ENCODE assay signal across 22 mouse cellular contexts in the genomic region with DNA sequence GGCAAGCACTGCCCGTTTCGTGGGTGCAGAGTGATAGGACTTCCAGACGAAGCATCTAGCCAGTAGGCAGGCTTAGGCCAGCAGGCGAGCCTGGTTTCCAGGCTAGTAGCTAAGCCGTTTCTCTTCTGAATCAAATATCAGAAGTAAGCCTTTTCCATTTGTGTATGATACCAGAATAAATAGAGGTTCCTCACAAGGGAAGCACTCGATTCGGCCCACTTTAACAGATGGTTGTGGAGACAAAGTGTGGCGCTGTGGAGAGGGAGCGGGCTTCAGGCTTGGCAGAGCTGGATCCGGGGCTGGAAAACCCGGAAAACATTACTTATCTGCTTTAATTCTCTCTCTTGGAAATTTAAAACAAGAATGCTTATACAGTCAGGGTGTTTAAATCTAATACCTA. TPM values are rescaled to one million over a fixed set of nuclear protein-coding genes. Genes with fewer than 3 reads are reported as not detected.
DNase-seq lines count a peak whose midpoint lies in the region; ATAC-seq and TF ChIP-seq lines count a peak whose summit lies in the region.
"Had no signal": no experiment of that assay in that cellular context is flagged by ENCODE, and none has a peak within 500 bp of the region (broad histone marks: within the 10 kb centered on the region; RNA-seq: fewer than 3 reads in every experiment).

No protein-coding gene starts in this region.

- H3K4me1 ChIP-seq in intestine, postnatal 0 days (replicated peaks; ENCODE audit: control insufficient read depth, insufficient read depth, low read length), result no peaks in the 10 kb centered on the region
- no peaks in the 10 kb centered on the region for H3K4me1 ChIP-seq in liver, embryonic 12.5 days
- H3K4me1 ChIP-seq in lung, postnatal 0 days (ENCODE audit: insufficient read depth, low read depth, low read length), result no peaks in the 10 kb centered on the region

- TF ChIP-seq CTCF in intestine, postnatal 0 days (IDR thresholded peaks at IDR 0.05; ENCODE audit: low read depth), result no peak
- no peak for TF ChIP-seq CTCF in lung, postnatal 0 days (IDR thresholded peaks at IDR 0.05)

- H3K9me3 ChIP-seq in intestine, postnatal 0 days (ENCODE audit: control insufficient read depth), result no peaks in the 10 kb centered on the region
- no peaks in the 10 kb centered on the region for H3K9me3 ChIP-seq in liver, embryonic 12.5 days (replicated peaks)
- H3K9me3 ChIP-seq in lung, postnatal 0 days (ENCODE audit: low read length), result no peaks in the 10 kb centered on the region
- H3K9me3 ChIP-seq: embryonic facial prominence, embryonic 13.5 days; G1E; neural tube, embryonic 12.5 days had no signal

- WGBS in intestine, postnatal 0 days, result 83% methylated on average over 11 of the region's 11 CpGs
- 72% methylated on average over 11 of the region's 11 CpGs for WGBS in liver, embryonic 12.5 days (ENCODE audit: insufficient replicate concordance)
- WGBS in lung, postnatal 0 days, result 75% methylated on average over 11 of the region's 11 CpGs

- H3K4me3 ChIP-seq in intestine, postnatal 0 days (ENCODE audit: low read depth, low read length), result no peak overlapping the region
- no peak overlapping the region for H3K4me3 ChIP-seq in liver, embryonic 12.5 days
- H3K4me3 ChIP-seq in lung, postnatal 0 days (ENCODE audit: low read depth, low read length), result no peak overlapping the region
- H3K4me3 ChIP-seq: embryonic facial prominence, embryonic 13.5 days; neural tube, embryonic 12.5 days had no signal

- intact Hi-C loops in left cerebral cortex, postnatal 14 days (cut with DNase I), result no loop called here

- H3K36me3 ChIP-seq in intestine, postnatal 0 days (ENCODE audit: control insufficient read depth, insufficient read depth), result no peaks in the 10 kb centered on the region
- no peaks in the 10 kb centered on the region for H3K36me3 ChIP-seq in liver, embryonic 12.5 days
- H3K36me3 ChIP-seq in lung, postnatal 0 days (ENCODE audit: insufficient read depth, low read length), result no peaks in the 10 kb centered on the region
- H3K36me3 ChIP-seq: embryonic facial prominence, embryonic 13.5 days; G1E; neural tube, embryonic 12.5 days had no signal

- H3K27me3 ChIP-seq in intestine, postnatal 0 days (replicated peaks; ENCODE audit: control insufficient read depth, insufficient read depth, low read length), result no peaks in the 10 kb centered on the region
- no peaks in the 10 kb centered on the region for H3K27me3 ChIP-seq in liver, embryonic 12.5 days (replicated peaks)
- H3K27me3 ChIP-seq in lung, postnatal 0 days (replicated peaks; ENCODE audit: insufficient read depth, low read length), result no peaks in the 10 kb centered on the region
- H3K27me3 ChIP-seq: embryonic facial prominence, embryonic 13.5 days; neural tube, embryonic 12.5 days had no signal

- no peak overlapping the region for H3K4me2 ChIP-seq in intestine, postnatal 0 days (replicated peaks; ENCODE audit: low read depth)
- no peak overlapping the region for H3K4me2 ChIP-seq in liver, embryonic 12.5 days
- no peak overlapping the region for H3K4me2 ChIP-seq in lung, postnatal 0 days (replicated peaks; ENCODE audit: low read depth, low read length)
- H3K4me2 ChIP-seq: embryonic facial prominence, embryonic 13.5 days; heart, embryonic 11.5 days; lung, embryonic 14.5 days; neural tube, embryonic 12.5 days had no signal

- TF ChIP-seq EP300 in lung, postnatal 0 days (IDR thresholded peaks at IDR 0.05), result no peak

- H3K9ac ChIP-seq in intestine, postnatal 0 days (ENCODE audit: low read depth, low read length), result no peak overlapping the region
- no peak overlapping the region for H3K9ac ChIP-seq in liver, embryonic 12.5 days
- H3K9ac ChIP-seq in lung, postnatal 0 days (replicated peaks; ENCODE audit: low read depth), result no peak overlapping the region
- H3K9ac ChIP-seq: embryonic facial prominence, embryonic 13.5 days; lung, embryonic 14.5 days; neural tube, embryonic 12.5 days had no signal

- no peak for DNase-seq in frontal cortex, postnatal 25 days (ENCODE audit: low spot score in 2 of 2)
- peak; percentile 64 for DNase-seq in right cerebral cortex, adult 18-20 months
- no peak for DNase-seq in right cerebral cortex, postnatal 4 days
- DNase-seq in left cerebral cortex, postnatal 14 days (ENCODE audit: low spot score in 2 of 2), result peak; percentile 37 to 48
- DNase-seq in lung, postnatal 0 days (ENCODE audit: low spot score), result no peak
- DNase-seq: cerebellum, adult 9-11 months; gastrocnemius, postnatal 36 days; heart, postnatal 14 days; kidney, adult 18-20 months; kidney, postnatal 10 days; lung, embryonic 14.5 days; thymus, postnatal 14 days had no signal

- H3K27ac ChIP-seq in intestine, postnatal 0 days (ENCODE audit: low read depth, low read length), result no peak overlapping the region
- H3K27ac ChIP-seq in liver, embryonic 12.5 days, result no peak overlapping the region
- no peak overlapping the region for H3K27ac ChIP-seq in lung, postnatal 0 days (ENCODE audit: low read length)
- H3K27ac ChIP-seq: embryonic facial prominence, embryonic 13.5 days; hindbrain, postnatal 0 days; neural tube, embryonic 12.5 days had no signal

- ATAC-seq in frontal cortex, adult (ENCODE audit: low TSS enrichment), result peak; percentile 93
- no peak for ATAC-seq in intestine, postnatal 0 days
- no peak for ATAC-seq in liver, embryonic 12.5 days
- ATAC-seq in lung, postnatal 0 days, result no peak
- ATAC-seq: CD4-positive, CD25-positive, alpha-beta regulatory T cell, adult 4 months; forebrain, embryonic 16.5 days; hindbrain, postnatal 0 days had no signal

RNA-seq across cellular contexts. Expression of gene Ssbp2, which starts 27.1 kb away (rescaled TPM):
- total RNA-seq in left cerebral cortex, postnatal 14 days (2021), result 100 to 1,000 TPM; 133 to 148 TPM
- polyA plus RNA-seq in intestine, postnatal 0 days (2015; fragmentation: Nextera tagmentation; extraction: Ambion mirVana), result 30.1 and 31.8 TPM in 2 replicates
- polyA plus RNA-seq in liver, embryonic 12.5 days (2016; fragmentation: Nextera tagmentation; extraction: Ambion mirVana), result 70.2 and 74.5 TPM in 2 replicates
- polyA plus RNA-seq in lung, postnatal 0 days (2015; fragmentation: Nextera tagmentation; extraction: Ambion mirVana), result 63.1 and 67.6 TPM in 2 replicates

Comparison
In these comparisons a context has a peak if more than half of its experiments do, and no peak if none do; other contexts are left out.
1. DNase-seq: peak in right cerebral cortex, adult 18-20 months (single experiment) and left cerebral cortex, postnatal 14 days (2 of 2); none in frontal cortex, postnatal 25 days (0 of 2), right cerebral cortex, postnatal 4 days (single experiment) and lung, postnatal 0 days (single experiment).